Mouse (Mus musculus) C2C12 (cell line): ENCODE measurements around the gene BC004004.

Experiments
- CTCF ChIP-seq: IDR thresholded peaks from one replicate; pipeline ENCODE4 v1.5.1; 2011; ENCODE audit not compliant: control insufficient read depth, insufficient read depth, insufficient read length
- USF1 ChIP-seq: IDR thresholded peaks from one replicate; pipeline ENCODE4 v1.6.1; 2011; ENCODE audit warnings: low read depth, mild to moderate bottlenecking, control low read depth, moderate library complexity

- no peak for TF ChIP-seq CTCF
- no peak for TF ChIP-seq USF1
These were observed 16.8 kb upstream of the BC004004 start for GRCm38 (mm10) chr17:29251608-29252390.
